Mouse (Mus musculus): ENCODE results near the gene Mvd. TPM values are rescaled to one million over a fixed set of nuclear protein-coding genes. Genes with fewer than 3 reads are reported as not detected.

The Mvd gene
- polyA plus RNA-seq, 1 experiment from 2014 or later, result 36.4 TPM

DNA sequence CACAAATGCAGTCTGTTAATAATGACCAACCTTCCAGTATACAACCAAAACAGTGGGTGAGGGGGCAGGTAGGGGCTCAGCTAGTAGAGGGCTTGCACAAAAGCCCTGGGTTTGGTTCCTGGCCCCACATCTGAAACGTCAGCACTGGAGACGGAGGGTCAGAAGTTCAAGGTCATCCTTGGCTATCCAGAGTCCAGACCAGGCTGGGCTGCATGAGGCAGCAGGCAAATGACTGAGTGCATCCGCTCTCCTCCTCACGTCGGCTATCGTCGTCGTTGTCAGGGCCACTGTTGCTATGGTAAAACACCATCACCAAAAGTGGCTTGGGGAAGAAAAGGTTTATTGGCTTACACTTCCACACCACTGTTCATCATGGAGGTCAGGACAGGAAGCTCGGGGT is 28.9 kb downstream of the Mvd start:
- H3K4me2 ChIP-seq (replicated peaks; ENCODE audit: low read depth, low read length), result no peak overlapping the region
- WGBS, result 82% methylated on average over 9 of the region's 9 CpGs
- ATAC-seq (ENCODE audit: low FRiP score, low TSS enrichment), result no peak
- no peaks in the 10 kb centered on the region for H3K27me3 ChIP-seq (ENCODE audit: insufficient read depth, low read length)
- no peak overlapping the region for H3K9ac ChIP-seq (replicated peaks; ENCODE audit: low read length)
- no peak overlapping the region for H3K27ac ChIP-seq (ENCODE audit: low read length)
- no peaks in the 10 kb centered on the region for H3K4me1 ChIP-seq (ENCODE audit: insufficient read depth, low read length)
- no peak overlapping the region for H3K4me3 ChIP-seq (ENCODE audit: low read length)
- H3K36me3 ChIP-seq (ENCODE audit: insufficient read depth, low read length), result peaks cover 91% of the 10 kb centered on the region
- H3K9me3 ChIP-seq (ENCODE audit: low read length), result no peaks in the 10 kb centered on the region

GRCm38 (mm10) chr8:122407678-122408077 is 35.5 kb downstream of the Mvd start:
- H3K4me2 ChIP-seq (replicated peaks; ENCODE audit: low read depth, low read length), result no peak overlapping the region
- H3K9me3 ChIP-seq (ENCODE audit: low read length), result no peaks in the 10 kb centered on the region
- H3K36me3 ChIP-seq (ENCODE audit: insufficient read depth, low read length), result peaks cover 84% of the 10 kb centered on the region
- H3K4me3 ChIP-seq (ENCODE audit: low read length), result no peak overlapping the region
- H3K27me3 ChIP-seq (ENCODE audit: insufficient read depth, low read length), result no peaks in the 10 kb centered on the region
- no peak for ATAC-seq (ENCODE audit: low FRiP score, low TSS enrichment)
- no peak overlapping the region for H3K27ac ChIP-seq (ENCODE audit: low read length)
- 91% methylated on average over 7 of the region's 7 CpGs for WGBS
- H3K4me1 ChIP-seq (ENCODE audit: insufficient read depth, low read length), result no peaks in the 10 kb centered on the region
- no peak overlapping the region for H3K9ac ChIP-seq (replicated peaks; ENCODE audit: low read length)

DNA sequence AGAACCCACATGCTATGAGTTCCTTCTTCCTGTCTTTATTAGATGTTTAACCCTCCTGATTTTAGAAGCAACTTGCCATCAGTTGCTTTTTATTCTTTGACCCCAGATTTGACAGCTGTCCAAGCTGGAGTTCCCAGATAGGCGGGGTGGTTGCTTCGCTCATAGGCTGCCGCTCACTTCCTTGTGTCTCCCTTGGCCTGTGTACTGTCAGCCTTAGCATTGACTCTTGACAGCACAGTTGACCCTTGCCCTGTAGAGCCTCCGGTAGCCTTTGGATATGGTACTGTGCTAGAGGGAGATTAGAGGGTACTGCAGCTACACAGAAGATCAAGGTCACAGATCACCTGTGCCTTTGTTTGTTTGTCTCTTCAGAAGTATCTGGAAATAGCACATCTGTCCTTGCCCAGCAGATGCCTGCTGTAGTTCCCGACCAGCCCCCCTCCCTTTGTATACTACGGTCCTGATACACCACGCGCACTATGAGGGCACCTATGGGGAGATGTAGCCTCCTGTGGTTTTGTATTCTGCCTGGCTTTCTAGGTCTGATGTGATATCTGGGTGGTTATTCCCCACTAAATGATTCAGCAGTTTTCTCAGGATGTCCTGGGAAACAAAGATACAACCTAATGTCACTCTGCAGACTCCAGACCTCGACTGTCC is 37.9 kb downstream of the Mvd start:
- 86% methylated on average over 9 of the region's 9 CpGs for WGBS
- peaks cover 83% of the 10 kb centered on the region for H3K36me3 ChIP-seq (ENCODE audit: insufficient read depth, low read length)
- H3K4me2 ChIP-seq (replicated peaks; ENCODE audit: low read depth, low read length), result no peak overlapping the region
- no peak overlapping the region for H3K9ac ChIP-seq (replicated peaks; ENCODE audit: low read length)
- no peaks in the 10 kb centered on the region for H3K9me3 ChIP-seq (ENCODE audit: low read length)
- ATAC-seq (ENCODE audit: low FRiP score, low TSS enrichment), result no peak
- H3K4me1 ChIP-seq (ENCODE audit: insufficient read depth, low read length), result no peaks in the 10 kb centered on the region
- H3K4me3 ChIP-seq (ENCODE audit: low read length), result no peak overlapping the region
- no peak overlapping the region for H3K27ac ChIP-seq (ENCODE audit: low read length)
- H3K27me3 ChIP-seq (ENCODE audit: insufficient read depth, low read length), result no peaks in the 10 kb centered on the region

- Histone ChIP-seq H3K4me2 (replicated peaks; ENCODE audit: low read depth, low read length) (no peak overlapping the region), H3K9ac (replicated peaks; ENCODE audit: low read length) (no peak overlapping the region), H3K27me3 (ENCODE audit: insufficient read depth, low read length) (no peaks in the 10 kb centered on the region), H3K4me1 (ENCODE audit: insufficient read depth, low read length) (no peaks in the 10 kb centered on the region), H3K27ac (ENCODE audit: low read length) (no peak overlapping the region), H3K9me3 (ENCODE audit: low read length) (no peaks in the 10 kb centered on the region), H3K36me3 (ENCODE audit: insufficient read depth, low read length) (peaks cover 57% of the 10 kb centered on the region), H3K4me3 (ENCODE audit: low read length) (no peak overlapping the region)
- 97% methylated on average over 9 of the region's 9 CpGs for WGBS
- no peak for ATAC-seq (ENCODE audit: low FRiP score, low TSS enrichment)
These were observed 45.0 kb downstream of the Mvd start for GRCm38 (mm10) chr8:122398186-122398585.

DNA sequence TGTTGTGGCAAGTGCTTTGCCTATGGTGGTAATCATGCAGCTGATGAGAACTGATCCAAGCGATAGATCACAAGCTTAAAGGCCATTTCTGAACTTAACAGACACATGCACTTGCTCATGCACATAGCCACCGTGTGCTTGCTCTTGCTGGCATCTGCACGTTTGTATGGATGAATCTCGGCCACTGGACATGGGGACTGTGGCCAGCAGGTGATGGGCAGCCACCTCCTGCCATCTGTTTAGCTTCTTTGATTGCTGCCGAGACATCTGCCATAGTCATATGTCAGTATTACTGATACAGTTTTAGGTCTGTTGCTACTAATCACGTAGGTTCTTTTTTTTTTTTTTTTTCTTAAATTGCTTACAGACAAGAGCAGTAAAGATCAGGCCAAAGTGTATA is 47.9 kb downstream of the Mvd start:
- no peak for ATAC-seq (ENCODE audit: low FRiP score, low TSS enrichment)
- no peaks in the 10 kb centered on the region for H3K27me3 ChIP-seq (ENCODE audit: insufficient read depth, low read length)
- H3K36me3 ChIP-seq (ENCODE audit: insufficient read depth, low read length), result peaks cover 35% of the 10 kb centered on the region
- H3K9me3 ChIP-seq (ENCODE audit: low read length), result no peaks in the 10 kb centered on the region
- no peak overlapping the region for H3K4me3 ChIP-seq (ENCODE audit: low read length)
- WGBS, result 88% methylated on average over 6 of the region's 6 CpGs
- no peak overlapping the region for H3K4me2 ChIP-seq (replicated peaks; ENCODE audit: low read depth, low read length)
- H3K9ac ChIP-seq (replicated peaks; ENCODE audit: low read length), result no peak overlapping the region
- H3K27ac ChIP-seq (ENCODE audit: low read length), result no peak overlapping the region
- H3K4me1 ChIP-seq (ENCODE audit: insufficient read depth, low read length), result no peaks in the 10 kb centered on the region

DNA sequence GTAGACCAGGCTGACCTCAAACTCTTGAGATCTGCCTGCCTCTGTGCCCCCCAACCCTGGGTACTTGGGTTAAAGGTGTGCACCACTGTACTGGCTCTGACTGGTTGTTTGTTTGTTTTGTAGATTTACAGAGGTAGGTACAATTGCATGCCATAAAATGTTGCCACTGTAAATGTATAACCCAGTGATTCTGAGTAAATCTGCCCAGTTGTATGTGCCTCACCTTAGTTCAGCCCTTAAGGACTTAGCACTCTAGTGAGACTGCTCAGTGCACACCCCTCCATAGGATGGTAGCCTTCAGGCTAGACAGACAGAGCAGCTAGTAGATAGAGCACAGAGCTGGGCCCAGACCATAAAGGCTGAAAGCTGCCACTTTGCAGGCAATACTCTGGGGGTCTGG is 49.5 kb downstream of the Mvd start:
- Histone ChIP-seq H3K27ac (ENCODE audit: low read length) (no peak overlapping the region), H3K4me3 (ENCODE audit: low read length) (no peak overlapping the region), H3K4me1 (ENCODE audit: insufficient read depth, low read length) (no peaks in the 10 kb centered on the region), H3K4me2 (replicated peaks; ENCODE audit: low read depth, low read length) (no peak overlapping the region), H3K27me3 (ENCODE audit: insufficient read depth, low read length) (no peaks in the 10 kb centered on the region), H3K9me3 (ENCODE audit: low read length) (no peaks in the 10 kb centered on the region; the same call in 1 of the 2 replicates), H3K9ac (replicated peaks; ENCODE audit: low read length) (no peak overlapping the region), H3K36me3 (ENCODE audit: insufficient read depth, low read length) (peaks cover 36% of the 10 kb centered on the region)
- ATAC-seq (ENCODE audit: low FRiP score, low TSS enrichment), result no peak

- no peak overlapping the region for H3K4me3 ChIP-seq (ENCODE audit: low read length)
- no peaks in the 10 kb centered on the region for H3K4me1 ChIP-seq (ENCODE audit: insufficient read depth, low read length)
- H3K36me3 ChIP-seq (ENCODE audit: insufficient read depth, low read length), result peaks cover 57% of the 10 kb centered on the region
- no peaks in the 10 kb centered on the region; the same call in 1 of the 2 replicates for H3K9me3 ChIP-seq (ENCODE audit: low read length)
- H3K27ac ChIP-seq (ENCODE audit: low read length), result no peak overlapping the region
- 89% methylated on average over 3 of the region's 3 CpGs for WGBS
- H3K27me3 ChIP-seq (ENCODE audit: insufficient read depth, low read length), result no peaks in the 10 kb centered on the region
- no peak overlapping the region for H3K9ac ChIP-seq (replicated peaks; ENCODE audit: low read length)
- no peak for ATAC-seq (ENCODE audit: low FRiP score, low TSS enrichment)
- no peak overlapping the region for H3K4me2 ChIP-seq (replicated peaks; ENCODE audit: low read depth, low read length)
These were observed 52.5 kb downstream of the Mvd start for GRCm38 (mm10) chr8:122390758-122391157.

DNA sequence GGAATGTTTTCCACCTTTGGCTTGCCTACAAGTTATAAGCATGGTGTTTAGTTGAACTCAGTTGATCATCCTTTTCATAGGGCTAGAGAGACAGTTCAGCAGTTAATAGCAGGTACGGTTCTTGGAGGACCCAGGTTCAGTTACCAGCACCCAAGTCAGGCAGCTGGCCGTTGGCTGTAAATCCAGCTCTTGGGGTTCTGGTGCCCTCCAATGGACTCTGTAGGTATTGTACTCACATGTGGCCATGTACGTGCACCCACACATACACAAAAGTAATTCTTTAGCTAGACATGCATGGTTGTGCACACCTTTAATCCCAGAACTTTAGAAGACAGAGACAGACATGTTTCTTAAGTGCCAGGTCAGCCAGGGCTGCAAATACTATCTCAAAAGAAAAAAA is 53.9 kb downstream of the Mvd start:
- H3K27ac ChIP-seq (ENCODE audit: low read length), result no peak overlapping the region
- H3K4me2 ChIP-seq (replicated peaks; ENCODE audit: low read depth, low read length), result no peak overlapping the region
- H3K27me3 ChIP-seq (ENCODE audit: insufficient read depth, low read length), result no peaks in the 10 kb centered on the region
- H3K36me3 ChIP-seq (ENCODE audit: insufficient read depth, low read length), result peaks cover 67% of the 10 kb centered on the region
- H3K4me1 ChIP-seq (ENCODE audit: insufficient read depth, low read length), result no peaks in the 10 kb centered on the region
- ATAC-seq (ENCODE audit: low FRiP score, low TSS enrichment), result no peak
- 90% methylated on average over 3 of the region's 3 CpGs for WGBS
- H3K4me3 ChIP-seq (ENCODE audit: low read length), result no peak overlapping the region
- H3K9ac ChIP-seq (replicated peaks; ENCODE audit: low read length), result no peak overlapping the region
- H3K9me3 ChIP-seq (ENCODE audit: low read length), result no peaks in the 10 kb centered on the region; the same call in 1 of the 2 replicates

Small RNAs within 50 kb of the gene (microRNA-seq; reads per million reads assigned to microRNA genes)
- not detected for gene Gm24366

Other genes with a start within 250 kb of the Mvd start
- gene Zfpm1, start 161.3 kb downstream of the Mvd start, polyA plus RNA-seq (2015; fragmentation: Nextera tagmentation; extraction: Ambion mirVana), result 1.5 and 1.6 TPM in 2 replicates
- not detected in 2 replicates for gene Trhr2, start 82.7 kb downstream of the Mvd start, polyA plus RNA-seq (2015; fragmentation: Nextera tagmentation; extraction: Ambion mirVana)
- 50.1 and 50.6 TPM in 2 replicates for gene Zc3h18, start 66.8 kb downstream of the Mvd start, polyA plus RNA-seq (2015; fragmentation: Nextera tagmentation; extraction: Ambion mirVana)
- gene Il17c, start 21.4 kb downstream of the Mvd start, polyA plus RNA-seq (2015; fragmentation: Nextera tagmentation; extraction: Ambion mirVana), result not detected in 2 replicates
- 385 and 421 TPM in 2 replicates for gene Cyba, start 10.5 kb downstream of the Mvd start, polyA plus RNA-seq (2015; fragmentation: Nextera tagmentation; extraction: Ambion mirVana)
- gene Snai3, start 17.3 kb upstream of the Mvd start, polyA plus RNA-seq (2015; fragmentation: Nextera tagmentation; extraction: Ambion mirVana), result 0.75 and 0.77 TPM in 2 replicates
- 39.3 and 46.0 TPM in 2 replicates for gene Rnf166, start 32.6 kb upstream of the Mvd start, polyA plus RNA-seq (2015; fragmentation: Nextera tagmentation; extraction: Ambion mirVana)
- gene Ctu2, start 32.7 kb upstream of the Mvd start, polyA plus RNA-seq (2015; fragmentation: Nextera tagmentation; extraction: Ambion mirVana), result 46.5 and 48.0 TPM in 2 replicates
- 15.6 and 16.9 TPM in 2 replicates for gene Piezo1, start 107.9 kb upstream of the Mvd start, polyA plus RNA-seq (2015; fragmentation: Nextera tagmentation; extraction: Ambion mirVana)
- gene Cdt1, start 124.6 kb upstream of the Mvd start, polyA plus RNA-seq (2015; fragmentation: Nextera tagmentation; extraction: Ambion mirVana), result 43.0 and 49.0 TPM in 2 replicates
- 363 and 371 TPM in 2 replicates for gene Aprt, start 133.5 kb upstream of the Mvd start, polyA plus RNA-seq (2015; fragmentation: Nextera tagmentation; extraction: Ambion mirVana)
- 17.4 and 18.2 TPM in 2 replicates for gene Galns, start 168.0 kb upstream of the Mvd start, polyA plus RNA-seq (2015; fragmentation: Nextera tagmentation; extraction: Ambion mirVana)
- 56.7 and 60.1 TPM in 2 replicates for gene Trappc2l, start 168.2 kb upstream of the Mvd start, polyA plus RNA-seq (2015; fragmentation: Nextera tagmentation; extraction: Ambion mirVana)
- 0.15 and 0.19 TPM in 2 replicates for gene Pabpn1l, start 179.3 kb upstream of the Mvd start, polyA plus RNA-seq (2015; fragmentation: Nextera tagmentation; extraction: Ambion mirVana)

All from kidney, embryonic 16.5 days (tissue).